Mouse (Mus musculus): Measurements from ENCODE around the gene Yipf1. TPM values are rescaled to one million over a fixed set of nuclear protein-coding genes. Genes with fewer than 3 reads are reported as not detected.

Yipf1 gene
- total and polyA plus RNA-seq, 2 experiments, result 38.7 to 52.3 TPM

- no peak for TF ChIP-seq CTCF (IDR thresholded peaks at IDR 0.05; ENCODE audit: low read depth, low read length)
- no peak for TF ChIP-seq POLR2A (IDR thresholded peaks at IDR 0.05; ENCODE audit: extremely low read depth, insufficient read depth, low read length)
- peaks cover 25% of the 10 kb centered on the region for H3K36me3 ChIP-seq (ENCODE audit: control insufficient read depth, insufficient read depth, low read length)
- H3K27me3 ChIP-seq (ENCODE audit: control insufficient read depth, insufficient read depth, low read length), result no peaks in the 10 kb centered on the region
- 100% methylated on average over 2 of the region's 2 CpGs for WGBS
- H3K79me2 ChIP-seq (ENCODE audit: control insufficient read depth, insufficient read depth, low read length), result no peaks in the 10 kb centered on the region
- H3K4me1 ChIP-seq (ENCODE audit: control insufficient read depth, insufficient read depth, low read length), result no peaks in the 10 kb centered on the region
- H3K27ac ChIP-seq (replicated peaks; ENCODE audit: insufficient read depth, low read depth, low read length), result no peak overlapping the region
- no peak overlapping the region for H3K9ac ChIP-seq (ENCODE audit: low read depth, low read length)
- DNase-seq (ENCODE audit: extremely low read depth, low read depth, low spot score), result no peak
- no peak overlapping the region for H3K4me3 ChIP-seq (ENCODE audit: insufficient read depth, low read depth, low read length)
These were observed 8.9 kb downstream of the Yipf1 start for GRCm38 (mm10) chr4:107323113-107323512.

- Histone ChIP-seq H3K9ac (ENCODE audit: low read depth, low read length) (no peak overlapping the region), H3K4me3 (ENCODE audit: insufficient read depth, low read depth, low read length) (no peak overlapping the region), H3K79me2 (ENCODE audit: control insufficient read depth, insufficient read depth, low read length) (no peaks in the 10 kb centered on the region), H3K27ac (replicated peaks; ENCODE audit: insufficient read depth, low read depth, low read length) (no peak overlapping the region), H3K4me1 (ENCODE audit: control insufficient read depth, insufficient read depth, low read length) (peaks cover 1% of the 10 kb centered on the region; the same call in 1 of the 2 replicates), H3K36me3 (ENCODE audit: control insufficient read depth, insufficient read depth, low read length) (peaks cover 11% of the 10 kb centered on the region), H3K27me3 (ENCODE audit: control insufficient read depth, insufficient read depth, low read length) (no peaks in the 10 kb centered on the region)
- DNase-seq (ENCODE audit: extremely low read depth, low read depth, low spot score), result no peak
- 93% methylated on average over 8 of the region's 8 CpGs for WGBS
- TF ChIP-seq POLR2A (IDR thresholded peaks at IDR 0.05; ENCODE audit: extremely low read depth, insufficient read depth, low read length) (no peak), CTCF (IDR thresholded peaks at IDR 0.05; ENCODE audit: low read depth, low read length) (no peak)
These were observed 14.4 kb downstream of the Yipf1 start for GRCm38 (mm10) chr4:107328530-107328929.

- Histone ChIP-seq H3K4me1 (ENCODE audit: control insufficient read depth, insufficient read depth, low read length) (peaks cover 1% of the 10 kb centered on the region; the same call in 1 of the 2 replicates), H3K79me2 (ENCODE audit: control insufficient read depth, insufficient read depth, low read length) (no peaks in the 10 kb centered on the region), H3K4me3 (ENCODE audit: insufficient read depth, low read depth, low read length) (no peak overlapping the region), H3K9ac (ENCODE audit: low read depth, low read length) (no peak overlapping the region), H3K36me3 (ENCODE audit: control insufficient read depth, insufficient read depth, low read length) (peaks cover 9% of the 10 kb centered on the region; the same call in 1 of the 2 replicates), H3K27me3 (ENCODE audit: control insufficient read depth, insufficient read depth, low read length) (no peaks in the 10 kb centered on the region), H3K27ac (replicated peaks; ENCODE audit: insufficient read depth, low read depth, low read length) (no peak overlapping the region)
- TF ChIP-seq CTCF (IDR thresholded peaks at IDR 0.05; ENCODE audit: low read depth, low read length), result peak; percentile 51
- no peak for TF ChIP-seq POLR2A (IDR thresholded peaks at IDR 0.05; ENCODE audit: extremely low read depth, insufficient read depth, low read length)
- no peak for DNase-seq (ENCODE audit: extremely low read depth, low read depth, low spot score)
- WGBS, result 95% methylated on average over 4 of the region's 4 CpGs
These were observed 19.4 kb downstream of the Yipf1 start for GRCm38 (mm10) chr4:107333514-107333913.

GRCm38 (mm10) chr4:107336356-107336755 is 22.2 kb downstream of the Yipf1 start:
- Histone ChIP-seq H3K36me3 (ENCODE audit: control insufficient read depth, insufficient read depth, low read length) (peaks cover 8% of the 10 kb centered on the region; the same call in 1 of the 2 replicates), H3K27me3 (ENCODE audit: control insufficient read depth, insufficient read depth, low read length) (no peaks in the 10 kb centered on the region), H3K4me3 (ENCODE audit: insufficient read depth, low read depth, low read length) (no peak overlapping the region), H3K4me1 (ENCODE audit: control insufficient read depth, insufficient read depth, low read length) (peaks cover 1% of the 10 kb centered on the region; the same call in 1 of the 2 replicates), H3K9ac (ENCODE audit: low read depth, low read length) (no peak overlapping the region), H3K27ac (replicated peaks; ENCODE audit: insufficient read depth, low read depth, low read length) (no peak overlapping the region), H3K79me2 (ENCODE audit: control insufficient read depth, insufficient read depth, low read length) (no peaks in the 10 kb centered on the region)
- WGBS, result 81% methylated on average over 8 of the region's 8 CpGs
- no peak for DNase-seq (ENCODE audit: extremely low read depth, low read depth, low spot score)
- TF ChIP-seq POLR2A (IDR thresholded peaks at IDR 0.05; ENCODE audit: extremely low read depth, insufficient read depth, low read length) (no peak), CTCF (IDR thresholded peaks at IDR 0.05; ENCODE audit: low read depth, low read length) (no peak)

GRCm38 (mm10) chr4:107337455-107337854 is 23.3 kb downstream of the Yipf1 start:
- no peaks in the 10 kb centered on the region for H3K27me3 ChIP-seq (ENCODE audit: control insufficient read depth, insufficient read depth, low read length)
- WGBS, result 34% methylated on average over 5 of the region's 5 CpGs
- no peak overlapping the region for H3K4me3 ChIP-seq (ENCODE audit: insufficient read depth, low read depth, low read length)
- DNase-seq (ENCODE audit: extremely low read depth, low read depth, low spot score), result peak; percentile 54
- no peak overlapping the region for H3K9ac ChIP-seq (ENCODE audit: low read depth, low read length)
- peaks cover 8% of the 10 kb centered on the region; the same call in 1 of the 2 replicates for H3K36me3 ChIP-seq (ENCODE audit: control insufficient read depth, insufficient read depth, low read length)
- no peak overlapping the region for H3K27ac ChIP-seq (replicated peaks; ENCODE audit: insufficient read depth, low read depth, low read length)
- TF ChIP-seq CTCF (IDR thresholded peaks at IDR 0.05; ENCODE audit: low read depth, low read length), result no peak
- no peak for TF ChIP-seq POLR2A (IDR thresholded peaks at IDR 0.05; ENCODE audit: extremely low read depth, insufficient read depth, low read length)
- no peaks in the 10 kb centered on the region for H3K79me2 ChIP-seq (ENCODE audit: control insufficient read depth, insufficient read depth, low read length)
- H3K4me1 ChIP-seq (ENCODE audit: control insufficient read depth, insufficient read depth, low read length), result no peaks in the 10 kb centered on the region

GRCm38 (mm10) chr4:107341354-107341753 is 27.2 kb downstream of the Yipf1 start:
- 94% methylated on average over 5 of the region's 5 CpGs for WGBS
- no peak overlapping the region for H3K27ac ChIP-seq (replicated peaks; ENCODE audit: insufficient read depth, low read depth, low read length)
- H3K4me3 ChIP-seq (ENCODE audit: insufficient read depth, low read depth, low read length), result no peak overlapping the region
- no peak for DNase-seq (ENCODE audit: extremely low read depth, low read depth, low spot score)
- no peaks in the 10 kb centered on the region for H3K79me2 ChIP-seq (ENCODE audit: control insufficient read depth, insufficient read depth, low read length)
- H3K27me3 ChIP-seq (ENCODE audit: control insufficient read depth, insufficient read depth, low read length), result no peaks in the 10 kb centered on the region
- TF ChIP-seq CTCF (IDR thresholded peaks at IDR 0.05; ENCODE audit: low read depth, low read length) (no peak), POLR2A (IDR thresholded peaks at IDR 0.05; ENCODE audit: extremely low read depth, insufficient read depth, low read length) (no peak)
- no peaks in the 10 kb centered on the region for H3K4me1 ChIP-seq (ENCODE audit: control insufficient read depth, insufficient read depth, low read length)
- peaks cover 14% of the 10 kb centered on the region for H3K36me3 ChIP-seq (ENCODE audit: control insufficient read depth, insufficient read depth, low read length)
- H3K9ac ChIP-seq (ENCODE audit: low read depth, low read length), result no peak overlapping the region
